Mouse (Mus musculus) megakaryocyte progenitor cell, adult 5-6 weeks (primary cell): Measurements from ENCODE around the gene Neurl3. TPM values are rescaled to one million over a fixed set of nuclear protein-coding genes. Genes with fewer than 3 reads are reported as not detected.

ENCODE experiments used
- ATAC-seq: replicated peaks from 2 replicates; pipeline ENCODE4 v1.8.0; 2016; ENCODE audit warnings: mild to moderate bottlenecking, moderate TSS enrichment, inconsistent platforms; ENCODE audit not compliant: poor library complexity
- total RNA-seq, 2 experiments: library from RNA; stranded (forward) in 1 of 2; stranded (reverse) in 1 of 2; fragments of 157-497, 149-512 nt in 1 of 2; fragments of 200-1000 nt in 1 of 2; gene quantifications; 2 replicates each; pipeline versions ENCODE4 v1.2.3 to v1.2.4; 2015 to 2017

Neurl3 gene
- total RNA-seq, 2 experiments from 2014 or later: 8.5 to 15.9 TPM

DNA sequence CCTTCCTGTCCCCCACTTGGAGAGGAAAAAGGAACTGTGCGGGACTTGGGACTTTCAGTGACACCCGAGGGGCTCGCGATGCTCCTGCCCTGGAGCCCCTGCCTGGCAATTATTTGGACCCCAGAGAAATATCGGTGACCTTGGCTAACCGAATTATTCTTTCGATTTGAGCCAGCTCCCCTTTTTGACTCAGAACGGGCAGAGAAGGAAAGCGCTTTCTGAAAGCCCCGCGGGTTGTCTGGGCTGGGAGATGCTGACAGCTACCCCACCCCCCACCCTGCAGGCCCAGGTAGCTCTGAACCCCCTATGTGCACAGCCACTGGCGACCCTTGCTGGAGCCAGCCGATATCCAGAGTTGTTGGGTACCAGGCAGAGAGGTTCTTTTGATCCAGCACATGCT lies 24.6 kb upstream of the Neurl3 start:
- no peak for ATAC-seq

DNA sequence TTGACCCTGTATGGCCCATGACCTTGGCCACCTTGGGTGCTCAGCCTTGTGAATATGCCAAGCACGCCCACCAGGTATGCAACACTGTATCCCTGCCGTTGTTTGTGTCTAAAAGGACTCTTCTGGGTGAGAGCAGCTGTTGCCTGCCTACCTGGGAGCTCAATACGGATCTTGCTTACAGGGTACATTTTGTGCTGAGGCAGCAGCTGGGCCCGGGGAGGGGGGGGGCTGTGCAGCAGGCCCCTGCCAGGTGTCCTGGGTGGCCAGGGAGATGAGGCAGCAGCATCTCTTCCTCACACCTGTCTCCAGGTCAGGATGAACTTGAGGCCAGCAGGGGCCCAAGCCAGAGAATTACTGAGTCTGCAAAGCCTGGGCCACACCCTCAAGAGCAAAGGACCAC lies 23.6 kb upstream of the Neurl3 start:
- no peak for ATAC-seq

DNA sequence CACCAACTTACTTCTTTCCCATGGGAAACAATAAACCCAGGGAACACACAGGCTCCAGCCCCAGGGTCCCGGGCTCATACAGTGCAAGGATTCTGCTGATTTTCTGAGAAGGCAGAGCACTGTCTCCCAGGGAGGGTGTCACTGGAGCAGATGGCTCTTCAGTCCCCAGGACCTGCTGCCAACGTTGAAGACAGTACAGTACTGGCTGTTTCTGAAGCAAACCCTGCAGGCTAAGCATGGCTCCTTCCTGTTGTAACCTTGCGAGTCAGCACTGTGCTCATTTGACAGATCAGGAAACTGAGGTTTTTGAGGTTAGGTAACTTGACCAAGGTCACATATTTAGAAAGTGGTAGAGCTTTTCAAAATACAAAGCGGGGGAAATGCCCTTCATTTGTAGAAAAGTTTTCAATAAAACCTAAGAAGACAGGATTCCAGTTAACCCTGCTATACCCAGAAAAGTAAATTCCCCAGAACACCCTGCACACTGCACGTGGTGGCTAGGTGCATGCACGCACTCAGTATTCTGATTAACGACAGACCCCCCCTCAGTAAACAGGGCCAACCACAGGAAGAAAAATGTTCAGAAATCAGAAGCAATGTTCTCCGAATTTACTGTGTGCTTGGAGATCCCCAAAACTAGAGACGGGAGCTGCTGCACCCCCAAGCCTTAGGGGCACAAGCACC lies 22.1 kb upstream of the Neurl3 start:
- ATAC-seq: peak; percentile 78

DNA sequence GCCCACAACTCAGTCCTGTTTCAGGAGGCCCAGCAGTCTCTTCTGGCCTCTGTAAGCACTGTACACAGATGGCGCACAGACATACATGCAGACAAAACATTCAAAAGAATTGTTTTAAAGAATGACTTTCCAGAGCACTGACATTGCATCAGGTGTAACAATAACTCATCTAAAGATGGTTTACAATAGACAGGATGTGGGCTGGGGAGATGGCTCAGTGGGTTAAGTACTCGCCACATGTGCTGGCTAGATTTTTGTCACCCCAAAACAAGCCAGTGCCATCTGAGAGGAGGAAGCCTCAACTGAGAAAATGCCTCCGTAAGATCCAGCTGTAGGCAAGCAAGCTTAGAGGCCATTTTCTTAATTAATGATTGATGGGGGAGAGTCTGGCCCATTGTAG lies 19.9 kb upstream of the Neurl3 start:
- no peak for ATAC-seq

DNA sequence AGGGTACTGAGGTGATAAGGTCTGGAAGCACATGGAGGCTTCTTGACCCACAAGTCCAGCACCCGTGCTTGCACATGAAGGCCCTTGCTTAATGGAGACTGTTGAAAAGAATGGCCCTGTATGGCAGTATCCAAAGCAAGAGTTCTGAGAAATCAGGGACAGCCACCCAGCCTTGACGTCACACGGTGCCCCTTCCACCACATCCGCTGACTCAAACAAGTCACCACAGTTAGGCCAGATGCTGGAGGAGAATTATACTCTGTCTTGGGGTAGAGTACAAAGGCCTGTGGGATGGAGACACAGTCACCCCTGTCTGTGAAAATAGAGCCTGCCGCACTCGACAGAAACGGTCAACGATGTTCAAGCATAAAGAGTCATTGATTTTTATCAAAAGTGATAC lies 19.0 kb upstream of the Neurl3 start:
- ATAC-seq: no peak

DNA sequence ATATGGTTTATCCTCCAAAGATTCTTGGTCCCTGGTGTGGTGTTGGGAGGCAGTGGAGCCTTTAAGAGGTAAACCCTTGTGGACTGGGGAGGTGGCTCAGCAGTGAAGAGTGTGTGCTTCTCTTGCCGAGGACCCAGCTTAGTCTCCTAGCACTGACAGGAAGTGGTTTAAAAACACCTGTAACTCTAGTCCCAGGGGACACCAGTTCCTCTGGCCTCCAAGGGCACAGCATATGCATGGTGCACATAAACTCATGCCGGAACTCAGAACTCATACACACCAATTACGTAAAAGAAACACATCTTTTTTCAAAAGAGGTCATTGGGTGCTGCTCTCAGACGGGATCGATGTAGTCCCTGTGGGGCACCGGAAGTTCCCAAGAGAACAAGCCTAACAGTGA lies 7.4 kb upstream of the Neurl3 start:
- ATAC-seq: no peak

DNA sequence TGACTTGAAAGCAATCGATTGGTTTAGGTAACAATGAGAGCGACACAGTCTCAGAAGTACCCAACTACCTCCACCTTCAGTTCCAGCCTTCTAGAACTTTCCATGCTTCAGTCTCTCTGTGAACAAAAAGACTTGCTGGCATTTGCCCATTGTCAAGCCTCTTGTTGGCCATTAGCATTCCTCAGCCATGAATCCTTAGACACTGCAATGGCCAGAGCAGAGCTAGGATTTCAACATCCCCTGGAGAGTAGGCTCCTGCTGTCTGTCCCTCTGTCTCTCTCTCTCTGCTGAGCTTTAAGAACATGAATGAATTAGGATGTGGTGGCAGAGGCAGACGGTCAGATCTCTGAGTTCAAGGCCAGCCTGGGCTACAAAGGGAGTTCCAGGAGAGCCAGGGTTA lies 6.5 kb upstream of the Neurl3 start:
- no peak for ATAC-seq

DNA sequence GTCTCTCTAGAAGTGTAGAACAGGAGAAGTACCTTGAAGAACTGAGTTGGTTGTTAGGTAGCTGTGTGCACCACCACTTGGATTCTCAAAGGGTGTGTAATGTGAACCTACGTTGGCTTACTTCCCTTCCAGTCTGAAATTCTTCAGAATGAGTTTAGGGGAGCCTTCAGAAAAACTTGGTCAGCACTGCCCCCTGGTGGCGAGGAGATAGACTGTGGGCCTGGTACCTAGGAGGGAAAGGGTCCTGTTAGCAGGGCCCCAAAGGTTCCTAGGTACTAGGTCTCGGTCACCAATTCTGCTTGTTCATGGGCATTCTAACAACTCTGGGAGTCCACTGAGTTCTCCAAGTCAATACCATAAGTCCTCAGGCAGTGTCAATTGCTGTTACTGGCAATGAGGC lies 4.7 kb upstream of the Neurl3 start:
- peak; percentile 72 for ATAC-seq

DNA sequence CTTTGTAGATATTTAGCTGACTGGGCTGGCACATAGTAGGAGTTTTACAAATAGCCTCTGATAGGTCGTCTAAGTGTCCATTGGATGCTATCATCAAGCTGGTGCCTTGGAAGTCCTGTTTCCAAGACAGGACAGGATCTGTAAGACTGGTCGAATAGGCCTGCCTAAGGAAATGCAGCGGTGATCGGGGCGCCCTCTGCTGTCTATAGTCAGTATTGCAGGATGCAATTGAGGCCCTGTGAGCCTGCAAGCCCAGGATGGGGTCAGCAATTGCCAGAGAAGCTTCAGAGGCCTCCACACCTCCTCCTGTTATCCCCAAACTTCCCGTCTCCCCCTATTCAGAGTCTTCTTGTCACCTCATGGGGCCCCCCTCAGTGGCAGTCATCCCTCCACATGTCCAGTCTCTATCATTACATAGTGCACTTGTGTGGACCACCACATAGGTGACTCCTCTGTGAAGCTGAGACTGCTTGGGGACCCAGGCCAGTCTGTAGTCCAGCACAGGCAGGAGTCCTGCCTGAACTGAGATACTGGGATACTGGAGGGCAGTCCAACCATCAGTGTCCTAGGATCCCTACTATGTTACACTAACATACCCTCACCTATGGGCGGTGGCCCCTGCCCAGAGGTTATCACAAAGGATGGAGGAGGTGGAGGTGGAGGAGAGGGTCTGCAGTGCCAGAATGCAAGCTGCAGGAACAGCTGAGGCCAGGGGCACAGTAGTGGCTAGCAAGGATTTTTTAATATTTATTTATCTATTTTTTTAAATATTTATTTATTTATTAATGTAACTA lies 3.0 kb upstream of the Neurl3 start:
- ATAC-seq: peak; percentile 42

DNA sequence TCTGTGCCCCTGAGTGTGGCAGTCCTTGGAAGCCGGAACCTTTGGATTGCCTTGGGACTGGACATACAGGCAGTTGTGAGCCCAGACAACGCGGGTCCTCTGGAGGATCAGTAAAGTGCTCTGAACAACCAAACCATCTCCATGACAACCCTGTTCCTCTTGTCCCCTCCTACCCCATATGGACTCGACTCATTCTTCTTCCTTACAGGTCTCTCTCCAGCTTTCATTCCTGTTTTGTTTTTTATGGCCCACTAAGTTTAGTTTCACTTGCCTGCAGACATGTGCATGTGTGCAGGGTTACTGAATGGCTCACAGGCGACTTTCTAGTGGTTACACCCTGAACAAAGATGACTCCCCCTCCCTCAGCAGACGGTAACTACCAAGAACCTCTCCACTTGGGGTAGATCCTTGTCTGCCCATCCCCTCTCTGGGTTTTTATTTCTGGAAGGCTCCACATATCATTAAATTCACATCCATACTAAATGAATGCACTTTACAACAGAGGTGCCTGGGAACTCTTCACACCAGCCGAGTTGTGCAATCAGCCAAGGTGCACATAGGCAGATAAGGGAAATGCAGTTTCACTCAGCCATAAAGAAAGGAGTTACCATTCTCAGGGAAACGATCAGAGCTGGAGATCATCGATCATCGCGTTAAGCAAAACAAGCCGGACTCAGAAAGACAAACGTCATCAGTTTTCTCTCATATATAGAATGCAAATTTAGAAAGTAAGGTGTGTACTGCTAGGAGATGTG lies 1.3 kb upstream of the Neurl3 start:
- peak; percentile 33 for ATAC-seq

DNA sequence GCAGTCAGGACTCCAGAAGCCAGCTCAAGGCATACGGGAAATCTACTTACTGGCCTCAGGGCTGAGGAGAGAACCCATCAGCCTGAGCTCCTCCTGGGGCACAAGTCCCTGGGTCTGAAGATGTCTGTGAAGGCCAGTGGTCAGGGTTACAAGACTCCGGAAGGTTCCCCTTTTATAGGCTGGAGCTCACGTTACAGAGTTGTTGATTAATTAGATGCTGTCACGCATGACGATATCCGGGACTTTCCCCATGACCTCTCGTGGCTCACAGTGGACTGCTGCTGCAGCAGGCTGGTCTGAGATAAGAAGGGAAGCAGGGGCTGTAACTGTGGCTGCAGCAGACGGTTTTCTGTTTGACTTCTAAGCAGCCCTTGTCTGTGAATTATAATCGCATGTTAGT lies 1.2 kb downstream of the Neurl3 start:
- peak; percentile 73 for ATAC-seq

DNA sequence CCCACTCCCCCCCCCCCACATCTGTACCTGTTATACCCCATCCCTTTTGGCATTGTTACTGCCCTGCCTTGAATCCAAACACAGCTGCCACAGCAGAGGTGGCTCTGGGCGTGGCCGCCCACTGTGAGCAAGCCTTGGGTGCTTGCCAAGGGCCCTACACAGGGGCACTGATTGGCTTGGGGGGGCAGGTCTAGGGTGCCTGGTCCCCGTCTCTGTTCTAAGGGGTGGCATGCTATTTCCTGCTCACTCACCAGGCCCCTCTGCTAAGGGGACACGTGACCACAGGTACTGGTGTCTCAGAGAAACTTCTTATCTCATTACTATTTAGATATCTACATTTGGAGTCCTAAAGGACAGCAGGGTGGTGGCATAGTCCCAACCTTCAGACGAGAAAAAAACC lies 1.9 kb downstream of the Neurl3 start:
- peak; percentile 16 for ATAC-seq

DNA sequence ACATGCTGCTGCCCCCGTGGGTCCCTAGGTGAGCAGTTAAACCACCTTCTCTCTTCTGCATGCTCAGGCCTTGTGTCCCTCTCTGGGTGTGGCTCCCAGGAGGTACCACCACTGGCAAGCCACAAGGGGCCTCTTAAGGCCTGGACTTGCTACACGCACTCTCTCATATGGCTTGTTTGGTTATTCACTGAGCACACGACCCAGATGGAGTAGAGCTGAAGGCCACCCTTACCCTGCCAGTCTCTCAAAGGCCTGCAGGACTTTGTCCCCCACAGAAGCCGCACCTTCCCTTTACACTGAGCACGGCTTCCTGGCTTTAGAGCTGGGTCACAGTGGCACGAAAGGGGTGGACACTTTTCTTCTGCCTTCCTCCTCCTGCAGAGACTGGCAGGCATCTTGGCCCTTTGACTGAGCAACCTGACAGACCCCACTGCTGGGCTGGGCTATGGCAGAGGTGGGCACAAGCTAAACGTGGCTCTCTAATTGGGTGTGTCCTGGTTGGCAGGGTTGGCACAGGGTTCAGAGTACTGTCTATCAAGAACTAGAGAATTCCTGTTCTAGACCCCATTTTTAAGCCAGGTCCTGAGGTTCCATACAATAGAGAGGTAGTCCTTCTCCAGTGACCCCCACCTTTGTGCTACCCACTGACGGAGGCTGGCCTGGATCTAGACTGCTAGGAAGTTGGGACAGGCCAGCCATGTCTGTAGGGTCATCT lies 2.8 kb downstream of the Neurl3 start:
- peak; percentile 2; the same call in 1 of the 2 replicates for ATAC-seq

DNA sequence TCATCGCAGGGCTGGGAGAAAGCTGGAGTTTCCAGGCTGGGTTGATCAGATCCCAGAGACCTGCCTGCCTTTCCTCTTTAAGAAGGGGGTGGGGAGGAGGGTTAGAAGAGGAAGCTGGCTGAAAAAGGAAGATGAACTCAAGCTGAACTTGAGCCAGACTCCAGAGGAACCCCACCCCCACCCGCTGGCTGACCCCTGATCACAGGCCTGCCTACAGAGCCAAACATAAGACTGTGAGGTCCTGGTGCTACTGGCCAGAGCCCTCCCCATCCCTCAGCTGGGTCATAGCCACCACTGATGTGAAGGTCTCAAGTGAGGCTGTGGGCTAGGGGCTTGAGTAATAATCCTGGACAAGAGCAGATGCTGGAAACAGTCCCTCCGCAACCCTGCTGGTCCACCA lies 3.8 kb downstream of the Neurl3 start:
- peak; percentile 15 for ATAC-seq

DNA sequence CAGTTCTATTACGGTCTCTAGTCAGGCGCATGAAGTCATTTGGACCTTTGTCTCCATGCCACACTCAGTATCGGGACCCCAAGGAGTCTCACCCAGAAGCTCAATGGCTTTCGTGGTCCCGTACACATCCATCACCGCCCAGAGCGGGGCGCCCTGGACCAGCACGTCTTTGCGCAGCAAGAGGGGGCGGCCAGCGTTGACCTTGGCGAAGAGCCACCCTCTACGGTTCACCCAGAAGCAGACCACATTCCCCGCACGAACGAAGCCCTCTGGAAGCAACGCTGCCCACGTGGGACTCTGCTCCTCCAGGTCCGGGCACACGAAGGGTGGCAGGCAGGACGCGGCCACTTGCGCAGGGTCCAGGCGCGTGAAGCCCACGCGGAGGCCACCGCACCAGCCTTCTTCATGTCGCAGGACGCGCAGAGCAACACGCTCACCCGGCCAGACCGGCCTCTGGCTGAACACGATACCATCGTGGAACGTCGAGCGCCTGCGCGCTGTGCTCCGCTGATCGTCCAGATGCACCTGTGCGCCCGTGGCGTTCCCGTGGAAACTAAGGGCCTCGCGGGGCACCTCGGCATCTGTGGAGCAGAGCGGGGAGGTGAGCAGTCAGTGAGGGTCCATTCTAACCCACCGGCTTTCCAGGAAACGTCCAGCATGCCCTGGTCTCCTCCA lies 5.2 kb downstream of the Neurl3 start:
- no peak for ATAC-seq

DNA sequence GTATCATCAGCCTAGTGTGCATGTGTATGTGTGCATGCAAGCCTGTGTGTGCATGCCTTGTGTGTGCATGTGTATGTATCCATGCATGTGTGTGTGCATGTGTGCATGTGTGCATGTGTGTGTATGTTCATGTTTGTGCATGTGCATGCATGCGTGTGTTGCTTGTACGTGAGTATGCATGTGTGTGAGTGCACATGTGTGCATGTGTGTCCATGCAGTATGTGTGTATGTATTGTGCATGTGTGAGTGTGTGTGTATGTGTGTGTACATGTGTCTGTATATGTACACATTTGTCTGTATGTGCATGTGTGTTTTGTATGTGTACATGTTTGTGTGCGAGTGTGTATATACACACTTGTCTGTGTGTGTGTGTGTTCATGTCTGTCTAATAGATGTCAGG lies 6.9 kb downstream of the Neurl3 start:
- ATAC-seq: no peak

DNA sequence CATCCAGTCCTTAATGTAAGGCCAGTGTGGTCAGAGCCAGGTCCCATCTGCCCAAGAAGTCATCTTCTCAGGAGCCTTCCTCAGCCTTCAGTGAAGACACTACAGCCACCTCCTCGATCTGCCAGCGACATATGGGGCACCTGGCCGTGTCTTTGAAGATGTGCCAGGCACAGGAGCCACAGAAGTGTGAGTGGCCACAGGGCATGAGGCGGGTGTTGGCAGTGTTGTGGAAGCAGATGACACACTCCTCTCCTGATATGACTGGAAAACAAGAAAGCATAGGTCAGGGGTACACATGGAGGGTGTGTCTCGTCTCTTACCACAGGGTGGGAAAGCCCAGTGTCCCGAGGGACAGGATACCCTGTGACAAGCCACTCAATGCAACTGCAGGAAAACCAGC lies 8.2 kb downstream of the Neurl3 start:
- no peak for ATAC-seq

DNA sequence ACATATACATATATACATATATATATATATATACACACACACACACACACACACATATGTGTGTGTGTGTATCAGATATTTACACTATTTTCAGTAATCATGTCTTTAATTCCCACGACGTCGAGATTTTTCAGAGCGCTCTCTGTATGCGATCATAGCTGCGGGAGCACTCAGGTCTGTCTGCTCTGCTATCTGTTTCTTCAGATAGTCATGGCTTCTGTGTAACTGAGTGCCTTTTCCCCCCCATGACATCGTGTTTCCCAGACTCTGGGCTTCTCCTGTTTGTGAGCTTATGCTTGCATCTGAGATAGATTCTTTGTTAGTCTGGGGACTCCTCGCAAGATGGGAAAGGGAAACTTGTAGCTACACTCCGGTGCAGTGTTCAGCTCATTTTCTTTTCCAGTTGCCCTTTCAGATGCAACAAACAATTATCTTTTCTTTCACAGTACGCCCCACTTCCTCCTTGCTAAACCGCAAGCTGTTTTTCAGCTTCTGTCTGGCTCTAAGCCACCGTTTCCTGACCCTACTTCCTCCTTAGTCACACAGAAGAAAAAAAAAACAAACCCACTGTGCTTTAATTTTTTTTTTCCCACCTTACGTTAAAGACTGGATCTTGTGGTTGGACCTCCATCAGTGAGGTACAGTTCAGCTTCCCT lies 10.5 kb downstream of the Neurl3 start:
- peak; percentile 78 for ATAC-seq

DNA sequence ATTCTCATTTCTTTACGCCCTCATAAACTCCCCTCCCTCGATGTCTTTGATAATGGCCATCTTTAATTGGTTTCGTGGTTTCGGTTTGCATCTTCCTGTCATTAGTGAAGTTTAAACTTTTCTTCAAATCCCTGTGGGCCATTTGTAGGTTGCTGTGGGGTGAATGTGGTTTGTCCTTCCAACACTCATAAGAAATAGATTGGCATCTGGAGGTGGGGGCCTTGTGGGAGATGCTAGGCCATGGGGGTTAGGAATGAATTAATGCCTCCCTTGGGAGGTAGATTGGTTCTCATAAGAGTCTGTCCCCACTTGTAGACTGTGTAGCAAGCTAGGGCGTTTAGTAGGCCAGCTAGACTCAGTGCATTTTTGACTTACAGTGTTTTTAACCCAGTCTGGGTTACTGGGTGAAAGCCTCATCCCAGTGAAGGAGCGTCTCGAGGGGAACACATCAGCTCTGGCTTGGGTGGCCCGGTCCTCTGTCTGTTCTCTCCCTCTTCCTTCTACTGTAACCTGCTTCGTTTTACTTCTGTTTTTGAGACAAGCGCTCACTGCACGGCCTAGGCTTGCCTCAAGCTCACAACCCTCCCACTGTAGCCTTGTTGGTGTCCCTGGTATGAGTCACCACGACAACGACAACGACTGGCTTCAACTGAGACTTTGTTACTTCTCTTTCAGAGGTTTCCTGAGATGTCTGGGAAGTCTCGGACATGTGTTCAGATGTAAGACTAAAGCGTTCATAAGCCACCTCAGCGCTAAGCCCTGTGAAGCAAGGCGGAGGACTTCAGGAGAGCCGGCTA lies 12.6 kb downstream of the Neurl3 start:
- ATAC-seq: peak; percentile 64
